ENCODE assay signal across 16 mouse cellular contexts in the genomic region with DNA sequence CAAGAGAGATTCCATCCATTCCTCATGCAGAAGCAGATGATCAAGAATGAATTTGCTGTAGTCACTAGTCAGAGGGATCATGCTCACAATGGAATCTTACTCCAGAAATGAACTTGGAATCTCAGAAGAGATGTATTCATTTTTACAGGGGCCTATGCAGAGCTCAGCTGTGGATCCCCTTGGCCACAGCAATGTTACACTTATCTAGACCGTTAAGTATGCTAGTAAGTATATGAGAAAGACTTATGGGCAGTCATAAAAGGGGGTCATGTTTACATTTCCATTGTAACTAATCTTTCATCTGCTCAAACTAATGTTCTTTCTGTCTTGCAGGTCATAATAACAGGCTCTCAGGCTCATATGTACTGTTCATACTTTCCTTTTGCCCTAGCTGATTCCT.
DNase-seq lines count a peak whose midpoint lies in the region; ATAC-seq and TF ChIP-seq lines count a peak whose summit lies in the region.
"Had no signal": no experiment of that assay in that cellular context is flagged by ENCODE, and none has a peak within 500 bp of the region (broad histone marks: within the 10 kb centered on the region; RNA-seq: fewer than 3 reads in every experiment).

No protein-coding gene starts in this region.

- H3K9me3 ChIP-seq in heart, embryonic 13.5 days, result no peaks in the 10 kb centered on the region
- no peaks in the 10 kb centered on the region for H3K9me3 ChIP-seq in heart, embryonic 11.5 days (replicated peaks; ENCODE audit: control insufficient read depth, low read length)
- H3K9me3 ChIP-seq in limb, embryonic 12.5 days, result no peaks in the 10 kb centered on the region
- H3K9me3 ChIP-seq in limb, embryonic 10.5 days (replicated peaks), result no peaks in the 10 kb centered on the region
- no peaks in the 10 kb centered on the region for H3K9me3 ChIP-seq in stomach, embryonic 16.5 days (replicated peaks; ENCODE audit: control insufficient read depth, low read length)
- H3K9me3 ChIP-seq: liver, embryonic 12.5 days had no signal

- H3K4me1 ChIP-seq in heart, embryonic 13.5 days, result peaks cover 48% of the 10 kb centered on the region
- peaks cover 10% of the 10 kb centered on the region for H3K4me1 ChIP-seq in heart, embryonic 11.5 days (ENCODE audit: control insufficient read depth, insufficient read depth, low read length)
- peaks cover 27% of the 10 kb centered on the region for H3K4me1 ChIP-seq in limb, embryonic 12.5 days (replicated peaks)
- peaks cover 4% of the 10 kb centered on the region; the same call in 1 of the 2 replicates for H3K4me1 ChIP-seq in limb, embryonic 10.5 days
- peaks cover 14% of the 10 kb centered on the region for H3K4me1 ChIP-seq in embryonic fibroblast, embryonic 13.5 days (ENCODE audit: control insufficient read depth, insufficient read depth, low read length)
- H3K4me1 ChIP-seq in stomach, embryonic 16.5 days (ENCODE audit: control insufficient read depth, insufficient read depth, low read length), result peaks cover 24% of the 10 kb centered on the region
- H3K4me1 ChIP-seq: liver, embryonic 12.5 days had no signal

- no peaks in the 10 kb centered on the region for H3K27me3 ChIP-seq in heart, embryonic 13.5 days (replicated peaks)
- H3K27me3 ChIP-seq in heart, embryonic 11.5 days (ENCODE audit: control insufficient read depth, insufficient read depth, low read length), result no peaks in the 10 kb centered on the region
- no peaks in the 10 kb centered on the region for H3K27me3 ChIP-seq in limb, embryonic 12.5 days
- no peaks in the 10 kb centered on the region for H3K27me3 ChIP-seq in limb, embryonic 10.5 days (ENCODE audit: low read depth, poor library complexity, severe bottlenecking)
- no peaks in the 10 kb centered on the region for H3K27me3 ChIP-seq in stomach, embryonic 16.5 days (ENCODE audit: control insufficient read depth, insufficient read depth, low read length)
- H3K27me3 ChIP-seq: liver, embryonic 12.5 days had no signal

- peaks cover 7% of the 10 kb centered on the region; the same call in 1 of the 2 replicates for H3K36me3 ChIP-seq in heart, embryonic 13.5 days
- H3K36me3 ChIP-seq in heart, embryonic 11.5 days (ENCODE audit: control insufficient read depth, insufficient read depth, low read length), result no peaks in the 10 kb centered on the region
- no peaks in the 10 kb centered on the region for H3K36me3 ChIP-seq in limb, embryonic 12.5 days
- no peaks in the 10 kb centered on the region for H3K36me3 ChIP-seq in limb, embryonic 10.5 days
- H3K36me3 ChIP-seq in stomach, embryonic 16.5 days (ENCODE audit: control insufficient read depth, insufficient read depth, low read length), result no peaks in the 10 kb centered on the region
- H3K36me3 ChIP-seq: liver, embryonic 12.5 days had no signal

- no peak for TF ChIP-seq CTCF in embryonic fibroblast, embryonic 13.5 days (IDR thresholded peaks at IDR 0.05; ENCODE audit: borderline replicate concordance, insufficient read depth, low read length)

- DNase-seq in limb, embryonic 10.5 days (ENCODE audit: low spot score), result no peak
- no peak for DNase-seq in gastrocnemius, adult 18-20 months (ENCODE audit: low spot score)
- DNase-seq: adrenal gland, postnatal 14 days; B cell, adult 2 months; cerebellum, adult 18-20 months; gastrocnemius, postnatal 10 days; heart, adult 18-20 months; lung, postnatal 14 days; right cerebral cortex, postnatal 25 days had no signal

- H3K4me3 ChIP-seq in heart, embryonic 13.5 days, result no peak overlapping the region
- H3K4me3 ChIP-seq in heart, embryonic 11.5 days (ENCODE audit: low read depth, low read length), result no peak overlapping the region
- H3K4me3 ChIP-seq in limb, embryonic 12.5 days (replicated peaks), result no peak overlapping the region
- no peak overlapping the region for H3K4me3 ChIP-seq in limb, embryonic 10.5 days
- no peak overlapping the region for H3K4me3 ChIP-seq in embryonic fibroblast, embryonic 13.5 days (ENCODE audit: insufficient read depth, low read length)
- no peak overlapping the region for H3K4me3 ChIP-seq in stomach, embryonic 16.5 days (replicated peaks; ENCODE audit: low read length)
- H3K4me3 ChIP-seq: liver, embryonic 12.5 days had no signal

- no peak for ATAC-seq in heart, embryonic 13.5 days (ENCODE audit: extremely low read depth, insufficient number of reproducible peaks, low FRiP score, low TSS enrichment)
- no peak for ATAC-seq in heart, embryonic 11.5 days (replicated peaks; ENCODE audit: insufficient number of reproducible peaks, low FRiP score, low TSS enrichment)
- ATAC-seq in limb, embryonic 12.5 days (ENCODE audit: insufficient number of reproducible peaks, insufficient read depth, low FRiP score, low TSS enrichment, low read depth), result no peak
- peak; percentile 17; the same call in 1 of the 2 replicates for ATAC-seq in stomach, embryonic 16.5 days (ENCODE audit: insufficient read depth, low FRiP score)
- ATAC-seq: intestine, postnatal 0 days; liver, embryonic 12.5 days had no signal

- TF ChIP-seq POLR2A in embryonic fibroblast, embryonic 13.5 days (IDR thresholded peaks at IDR 0.05; ENCODE audit: low read depth, low read length), result no peak

- H3K4me2 ChIP-seq in heart, embryonic 13.5 days, result no peak overlapping the region
- no peak overlapping the region for H3K4me2 ChIP-seq in heart, embryonic 11.5 days
- no peak overlapping the region for H3K4me2 ChIP-seq in limb, embryonic 12.5 days
- no peak overlapping the region for H3K4me2 ChIP-seq in stomach, embryonic 16.5 days (ENCODE audit: low read depth, low read length)
- H3K4me2 ChIP-seq: liver, embryonic 12.5 days had no signal

- 0 out of 2 replicates have a peak overlapping the region, but pooled peaks have one; percentile 5 for H3K27ac ChIP-seq in heart, embryonic 13.5 days (replicated peaks)
- no peak overlapping the region for H3K27ac ChIP-seq in heart, embryonic 11.5 days (ENCODE audit: low read depth, low read length)
- H3K27ac ChIP-seq in limb, embryonic 12.5 days, result peak overlapping the region; percentile 66
- H3K27ac ChIP-seq in limb, embryonic 10.5 days, result no peak overlapping the region
- H3K27ac ChIP-seq in embryonic fibroblast, embryonic 13.5 days (ENCODE audit: insufficient read depth, low read length), result peak overlapping the region; percentile 27
- peak overlapping the region; percentile 76 for H3K27ac ChIP-seq in stomach, embryonic 16.5 days (ENCODE audit: low read length)
- H3K27ac ChIP-seq: liver, embryonic 12.5 days had no signal

- WGBS in heart, embryonic 13.5 days, result 78% methylated on average over 1 of the region's 1 CpGs
- WGBS in heart, embryonic 11.5 days (ENCODE audit: insufficient replicate concordance), result 74% methylated on average over 1 of the region's 1 CpGs
- 69% methylated on average over 1 of the region's 1 CpGs for WGBS in limb, embryonic 12.5 days
- 76% methylated on average over 1 of the region's 1 CpGs for WGBS in limb, embryonic 10.5 days
- WGBS in stomach, embryonic 16.5 days, result 8% methylated on average over 1 of the region's 1 CpGs

- H3K9ac ChIP-seq in heart, embryonic 13.5 days, result no peak overlapping the region
- no peak overlapping the region for H3K9ac ChIP-seq in heart, embryonic 11.5 days (ENCODE audit: low read depth, low read length)
- no peak overlapping the region for H3K9ac ChIP-seq in limb, embryonic 12.5 days (replicated peaks)
- no peak overlapping the region for H3K9ac ChIP-seq in stomach, embryonic 16.5 days (ENCODE audit: low read length)
- H3K9ac ChIP-seq: liver, embryonic 12.5 days had no signal

Comparison
In these comparisons a context has a peak if more than half of its experiments do, and no peak if none do; other contexts are left out.
1. H3K27ac ChIP-seq: peak in heart, embryonic 13.5 days (single experiment), limb, embryonic 12.5 days (single experiment), embryonic fibroblast, embryonic 13.5 days (single experiment) and stomach, embryonic 16.5 days (single experiment); none in heart, embryonic 11.5 days (single experiment) and limb, embryonic 10.5 days (single experiment).